26 mouse cellular contexts compared by ENCODE assay signal in genomic region chr9:86829034-86829433, GRCm38 (mm10). TPM values are rescaled to one million over a fixed set of nuclear protein-coding genes. Genes with fewer than 3 reads are reported as not detected.
DNase-seq lines count a peak whose midpoint lies in the region; ATAC-seq and TF ChIP-seq lines count a peak whose summit lies in the region.
"Had no signal": no experiment of that assay in that cellular context is flagged by ENCODE, and none has a peak within 500 bp of the region (broad histone marks: within the 10 kb centered on the region; RNA-seq: fewer than 3 reads in every experiment).

No protein-coding gene starts in this region.

- H3K27me3 ChIP-seq in forebrain, embryonic 12.5 days, result 0 out of 2 replicates have a peak, but pooled peaks cover 3% of the 10 kb centered on the region
- H3K27me3 ChIP-seq in forebrain, embryonic 16.5 days (replicated peaks; ENCODE audit: control insufficient read depth, insufficient read depth, low read length), result no peaks in the 10 kb centered on the region
- no peaks in the 10 kb centered on the region for H3K27me3 ChIP-seq in embryonic facial prominence, embryonic 14.5 days (replicated peaks; ENCODE audit: control insufficient read depth, insufficient read depth, low read length)
- H3K27me3 ChIP-seq in midbrain, embryonic 16.5 days (ENCODE audit: control insufficient read depth, insufficient read depth, low read depth, low read length), result no peaks in the 10 kb centered on the region
- H3K27me3 ChIP-seq: embryonic facial prominence, embryonic 13.5 days; limb, embryonic 13.5 days; lung, embryonic 15.5 days; stomach, embryonic 15.5 days had no signal

- H3K9me3 ChIP-seq in forebrain, embryonic 12.5 days, result no peaks in the 10 kb centered on the region
- H3K9me3 ChIP-seq in forebrain, embryonic 16.5 days (ENCODE audit: control insufficient read depth, low read length), result no peaks in the 10 kb centered on the region
- H3K9me3 ChIP-seq in embryonic facial prominence, embryonic 14.5 days (ENCODE audit: control insufficient read depth, low read length), result no peaks in the 10 kb centered on the region
- H3K9me3 ChIP-seq in midbrain, embryonic 16.5 days (replicated peaks; ENCODE audit: control insufficient read depth, low read length, poor library complexity, severe bottlenecking), result no peaks in the 10 kb centered on the region
- H3K9me3 ChIP-seq: embryonic facial prominence, embryonic 13.5 days; limb, embryonic 13.5 days; lung, embryonic 15.5 days; stomach, embryonic 15.5 days had no signal

- H3K4me2 ChIP-seq in forebrain, embryonic 12.5 days, result no peak overlapping the region
- H3K4me2 ChIP-seq in forebrain, embryonic 16.5 days (ENCODE audit: low read length), result no peak overlapping the region
- no peak overlapping the region for H3K4me2 ChIP-seq in embryonic facial prominence, embryonic 14.5 days (ENCODE audit: low read depth, low read length)
- no peak overlapping the region for H3K4me2 ChIP-seq in midbrain, embryonic 16.5 days (ENCODE audit: low read length)
- H3K4me2 ChIP-seq: embryonic facial prominence, embryonic 13.5 days; limb, embryonic 13.5 days; lung, embryonic 15.5 days; stomach, embryonic 15.5 days had no signal

- no peak overlapping the region for H3K4me3 ChIP-seq in forebrain, embryonic 12.5 days (replicated peaks)
- H3K4me3 ChIP-seq in forebrain, embryonic 16.5 days (replicated peaks; ENCODE audit: low read length), result no peak overlapping the region
- no peak overlapping the region for H3K4me3 ChIP-seq in embryonic facial prominence, embryonic 14.5 days (ENCODE audit: low read depth, low read length)
- H3K4me3 ChIP-seq in midbrain, embryonic 16.5 days (ENCODE audit: low read depth, low read length), result no peak overlapping the region
- H3K4me3 ChIP-seq: embryonic facial prominence, embryonic 13.5 days; heart, adult 2 months; limb, embryonic 13.5 days; lung, embryonic 15.5 days; stomach, embryonic 15.5 days had no signal

- 34% methylated on average over 8 of the region's 8 CpGs for WGBS in forebrain, embryonic 12.5 days
- WGBS in forebrain, embryonic 16.5 days, result 38% methylated on average over 8 of the region's 8 CpGs
- 60% methylated on average over 8 of the region's 8 CpGs for WGBS in embryonic facial prominence, embryonic 14.5 days
- 28% methylated on average over 8 of the region's 8 CpGs for WGBS in midbrain, embryonic 16.5 days

- TF ChIP-seq CTCF in brain, embryonic 14.5 days (IDR thresholded peaks at IDR 0.05; ENCODE audit: borderline replicate concordance, extremely low read depth, insufficient read depth, insufficient read length), result no peak

- H3K27ac ChIP-seq in forebrain, embryonic 12.5 days, result no peak overlapping the region
- H3K27ac ChIP-seq in forebrain, embryonic 16.5 days (ENCODE audit: low read length), result no peak overlapping the region
- H3K27ac ChIP-seq in embryonic facial prominence, embryonic 14.5 days (replicated peaks; ENCODE audit: low read depth, low read length), result no peak overlapping the region
- peak overlapping the region; percentile 10; the same call in 1 of the 2 replicates for H3K27ac ChIP-seq in midbrain, embryonic 16.5 days (ENCODE audit: low read length)
- H3K27ac ChIP-seq: embryonic facial prominence, embryonic 13.5 days; heart, adult 2 months; limb, embryonic 13.5 days; liver, embryonic 14.5 days; lung, embryonic 15.5 days; stomach, embryonic 15.5 days had no signal

- H3K4me1 ChIP-seq in forebrain, embryonic 12.5 days, result peaks cover 9% of the 10 kb centered on the region
- H3K4me1 ChIP-seq in forebrain, embryonic 16.5 days (replicated peaks; ENCODE audit: control insufficient read depth, insufficient read depth, low read length), result no peaks in the 10 kb centered on the region; the same call in 1 of the 2 replicates
- H3K4me1 ChIP-seq in embryonic facial prominence, embryonic 14.5 days (ENCODE audit: control insufficient read depth, insufficient read depth, low read length), result no peaks in the 10 kb centered on the region
- no peaks in the 10 kb centered on the region for H3K4me1 ChIP-seq in midbrain, embryonic 16.5 days (ENCODE audit: control insufficient read depth, insufficient read depth, low read length)
- H3K4me1 ChIP-seq: embryonic facial prominence, embryonic 13.5 days; limb, embryonic 13.5 days; lung, embryonic 15.5 days; stomach, embryonic 15.5 days had no signal

- TF ChIP-seq POLR2A in brain, embryonic 14.5 days (IDR thresholded peaks at IDR 0.05; ENCODE audit: borderline replicate concordance, extremely low read depth, insufficient read depth, insufficient read length, poor library complexity, severe bottlenecking), result no peak

- H3K36me3 ChIP-seq in forebrain, embryonic 12.5 days (replicated peaks), result 0 out of 2 replicates have a peak, but pooled peaks cover 4% of the 10 kb centered on the region
- H3K36me3 ChIP-seq in forebrain, embryonic 16.5 days (ENCODE audit: control insufficient read depth, insufficient read depth), result peaks cover 12% of the 10 kb centered on the region
- no peaks in the 10 kb centered on the region for H3K36me3 ChIP-seq in embryonic facial prominence, embryonic 14.5 days (ENCODE audit: control insufficient read depth, insufficient read depth, low read length)
- H3K36me3 ChIP-seq in midbrain, embryonic 16.5 days (ENCODE audit: control insufficient read depth, insufficient read depth, low read length), result peaks cover 32% of the 10 kb centered on the region
- H3K36me3 ChIP-seq: embryonic facial prominence, embryonic 13.5 days; limb, embryonic 13.5 days; lung, embryonic 15.5 days; stomach, embryonic 15.5 days had no signal

- no peak overlapping the region for H3K9ac ChIP-seq in forebrain, embryonic 12.5 days
- no peak overlapping the region for H3K9ac ChIP-seq in forebrain, embryonic 16.5 days (replicated peaks; ENCODE audit: low read depth, low read length)
- no peak overlapping the region for H3K9ac ChIP-seq in embryonic facial prominence, embryonic 14.5 days (ENCODE audit: low read depth, low read length)
- no peak overlapping the region for H3K9ac ChIP-seq in midbrain, embryonic 16.5 days (ENCODE audit: low read depth, low read length)
- H3K9ac ChIP-seq: embryonic facial prominence, embryonic 13.5 days; limb, embryonic 13.5 days; liver, embryonic 14.5 days; lung, embryonic 15.5 days; stomach, embryonic 15.5 days had no signal

- ATAC-seq in forebrain, embryonic 12.5 days (ENCODE audit: low FRiP score), result 0 out of 2 replicates have a peak, but pooled peaks have one; percentile 23
- no peak for ATAC-seq in forebrain, embryonic 16.5 days
- ATAC-seq in embryonic facial prominence, embryonic 14.5 days (ENCODE audit: low read depth), result peak; percentile 62; the same call in 1 of the 2 replicates
- peak; percentile 65 for ATAC-seq in midbrain, embryonic 16.5 days
- no peak for ATAC-seq in megakaryocyte-erythroid progenitor cell, adult 5-6 weeks (replicated peaks; ENCODE audit: low FRiP score, low TSS enrichment, poor library complexity, severe bottlenecking)
- ATAC-seq: inflammation-experienced regulatory T-cells, adult 6 months had no signal

- peak; percentile 79 for DNase-seq in brain, embryonic 14.5 days (ENCODE audit: low read depth)
- DNase-seq in embryonic facial prominence, embryonic 14.5 days (ENCODE audit: low spot score), result peak; percentile 49
- DNase-seq in gastrocnemius, postnatal 10 days, result no peak
- DNase-seq in gastrocnemius, postnatal 25 days, result no peak
- DNase-seq: adrenal gland, postnatal 36 days; B cell, adult 2 months; cerebellum, adult 18-20 months; cerebellum, postnatal 25 days; heart, adult 2 months; kidney, adult 2 months; kidney, postnatal 10 days; lung, postnatal 4 days; right cerebral cortex, postnatal 14 days; thymus, adult 18-20 months; thymus, postnatal 4 days had no signal

RNA-seq across cellular contexts. Expression of gene Snap91, which starts 51.4 kb away (rescaled TPM):
- 28.0 and 28.4 TPM in 2 replicates for polyA plus RNA-seq in forebrain, embryonic 12.5 days (2016; fragmentation: Nextera tagmentation; extraction: Ambion mirVana)
- 115 and 119 TPM in 2 replicates for polyA plus RNA-seq in forebrain, embryonic 16.5 days (2015; fragmentation: Nextera tagmentation; extraction: Ambion mirVana)
- 116 and 131 TPM in 2 replicates for polyA plus RNA-seq in brain, embryonic 14.5 days (2012; rRNA removed)
- polyA plus RNA-seq in embryonic facial prominence, embryonic 14.5 days (2014; fragmentation: Nextera tagmentation; extraction: Ambion mirVana), result 9.5 and 10.7 TPM in 2 replicates
- polyA plus RNA-seq in midbrain, embryonic 16.5 days (2015; fragmentation: Nextera tagmentation; extraction: Ambion mirVana), result 184 and 192 TPM in 2 replicates
- not detected in 2 replicates for total RNA-seq in megakaryocyte-erythroid progenitor cell, adult 5-6 weeks (2014; fragmentation: Nextera tagmentation)
- total RNA-seq in megakaryocyte-erythroid progenitor cell, adult 5-6 weeks (2017), result not detected in 2 replicates
- total RNA-seq in gastrocnemius, postnatal 10 days (2021), result 1 to 10 TPM; 1.2 to 1.3 TPM
- total RNA-seq in gastrocnemius, postnatal 25 days (2021), result under 1 TPM; 0.21 to 0.51 TPM
- total RNA-seq: hematopoietic stem cell, adult 5-6 weeks had no signal

Comparison
In these comparisons a context has a peak if more than half of its experiments do, and no peak if none do; other contexts are left out.
1. ATAC-seq: peak in forebrain, embryonic 12.5 days (single experiment), embryonic facial prominence, embryonic 14.5 days (single experiment) and midbrain, embryonic 16.5 days (single experiment); none in forebrain, embryonic 16.5 days (single experiment) and megakaryocyte-erythroid progenitor cell, adult 5-6 weeks (single experiment).
2. DNase-seq: peak in brain, embryonic 14.5 days (single experiment) and embryonic facial prominence, embryonic 14.5 days (single experiment); none in gastrocnemius, postnatal 10 days (single experiment) and gastrocnemius, postnatal 25 days (single experiment).